Mouse (Mus musculus): ENCODE measurements around the gene Chrnb2. TPM values are rescaled to one million over a fixed set of nuclear protein-coding genes. Genes with fewer than 3 reads are reported as not detected.

The Chrnb2 gene
- 26.7 and 26.8 TPM in 2 replicates for polyA plus RNA-seq (2016; fragmentation: Nextera tagmentation; extraction: Ambion mirVana)

GRCm38 (mm10) chr3:89764119-89764724 is at the start of gene Chrnb2:
Gene Chrnb2, minus strand, starts transcription at chr3:89764632.
- Histone ChIP-seq H3K36me3 (peaks cover 23% of the 10 kb centered on the region), H3K9ac (peak within 1 kb of the TSS; percentile 75), H3K4me1 (peaks cover 35% of the 10 kb centered on the region), H3K4me3 (peak within 1 kb of the TSS; percentile 57), H3K27me3 (no peaks in the 10 kb centered on the region; the same call in none of the 2 replicates), H3K4me2 (replicated peaks) (peak within 1 kb of the TSS; percentile 68), H3K9me3 (replicated peaks) (no peaks in the 10 kb centered on the region), H3K27ac (peak within 1 kb of the TSS; percentile 88)
- under 1% methylated on average over 36 of the region's 36 CpGs for WGBS
- peak; percentile 71 for ATAC-seq (ENCODE audit: low FRiP score)

DNA sequence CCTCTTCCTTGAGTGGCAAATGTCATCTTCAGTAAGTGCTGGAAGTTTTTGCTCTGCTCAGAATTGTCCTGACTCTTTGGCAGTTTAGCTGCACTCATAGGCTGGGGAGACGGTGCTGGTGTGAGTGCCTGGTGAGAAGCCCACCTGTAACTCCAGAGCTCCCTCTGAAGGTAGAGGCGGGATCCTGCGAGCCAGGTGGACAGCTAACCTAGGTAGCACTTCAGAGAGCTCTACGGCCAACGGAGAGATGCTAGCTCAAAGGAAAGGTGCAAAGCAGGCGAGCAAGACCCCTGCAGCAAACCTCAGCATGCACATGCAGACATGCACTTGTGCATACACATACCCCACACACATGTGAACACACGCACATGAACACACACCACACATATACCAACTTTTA is 49.6 kb upstream of the Chrnb2 start:
- 72% methylated on average over 7 of the region's 7 CpGs for WGBS
- no peak overlapping the region for H3K27ac ChIP-seq
- 0 out of 2 replicates have a peak, but pooled peaks cover 3% of the 10 kb centered on the region for H3K9me3 ChIP-seq (replicated peaks)
- no peak overlapping the region for H3K4me3 ChIP-seq
- H3K27me3 ChIP-seq: 0 out of 2 replicates have a peak, but pooled peaks cover 1% of the 10 kb centered on the region
- H3K9ac ChIP-seq: no peak overlapping the region
- no peaks in the 10 kb centered on the region for H3K36me3 ChIP-seq
- no peak overlapping the region for H3K4me2 ChIP-seq (replicated peaks)
- ATAC-seq (ENCODE audit: low FRiP score): no peak
- H3K4me1 ChIP-seq: no peaks in the 10 kb centered on the region

GRCm38 (mm10) chr3:89812166-89812565 is 47.7 kb upstream of the Chrnb2 start:
- H3K4me3 ChIP-seq: no peak overlapping the region
- no peaks in the 10 kb centered on the region for H3K27me3 ChIP-seq
- H3K36me3 ChIP-seq: no peaks in the 10 kb centered on the region
- no peak for ATAC-seq (ENCODE audit: low FRiP score)
- H3K4me1 ChIP-seq: no peaks in the 10 kb centered on the region
- 0 out of 2 replicates have a peak, but pooled peaks cover 3% of the 10 kb centered on the region for H3K9me3 ChIP-seq (replicated peaks)
- no peak overlapping the region for H3K9ac ChIP-seq
- H3K27ac ChIP-seq: no peak overlapping the region
- 70% methylated on average over 3 of the region's 3 CpGs for WGBS
- H3K4me2 ChIP-seq (replicated peaks): no peak overlapping the region

GRCm38 (mm10) chr3:89810841-89811240 is 46.4 kb upstream of the Chrnb2 start:
- Histone ChIP-seq H3K27ac (no peak overlapping the region), H3K4me2 (replicated peaks) (no peak overlapping the region), H3K4me3 (no peak overlapping the region), H3K9ac (no peak overlapping the region), H3K27me3 (no peaks in the 10 kb centered on the region), H3K36me3 (no peaks in the 10 kb centered on the region), H3K4me1 (no peaks in the 10 kb centered on the region), H3K9me3 (replicated peaks) (0 out of 2 replicates have a peak, but pooled peaks cover 6% of the 10 kb centered on the region)
- no peak for ATAC-seq (ENCODE audit: low FRiP score)

- ATAC-seq (ENCODE audit: low FRiP score): no peak
Observed at GRCm38 (mm10) chr3:89808638-89809037, 44.2 kb upstream of the Chrnb2 start.

DNA sequence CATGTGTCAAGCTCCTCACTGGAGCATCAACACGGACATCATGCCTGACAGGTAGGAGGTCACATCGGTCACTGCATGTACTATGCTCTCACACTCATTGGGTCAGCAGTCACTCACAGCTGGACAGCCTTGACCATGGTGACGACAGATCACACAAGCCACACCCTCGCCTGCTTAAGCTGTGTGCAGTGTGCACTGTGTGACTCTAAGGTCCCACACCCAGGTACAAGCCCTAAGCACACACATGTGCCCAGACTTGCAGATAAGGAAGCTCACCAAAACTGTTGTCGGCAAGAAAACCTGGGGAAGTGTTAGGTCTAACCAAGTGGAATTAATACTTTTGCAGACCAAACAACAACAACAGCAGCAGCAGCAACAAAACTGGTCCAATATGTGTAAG is 43.4 kb upstream of the Chrnb2 start:
- WGBS: 80% methylated on average over 5 of the region's 5 CpGs
- no peaks in the 10 kb centered on the region for H3K4me1 ChIP-seq
- H3K4me3 ChIP-seq: no peak overlapping the region
- ATAC-seq (ENCODE audit: low FRiP score): no peak
- H3K9ac ChIP-seq: no peak overlapping the region
- H3K27ac ChIP-seq: no peak overlapping the region
- H3K9me3 ChIP-seq (replicated peaks): 0 out of 2 replicates have a peak, but pooled peaks cover 6% of the 10 kb centered on the region
- H3K27me3 ChIP-seq: no peaks in the 10 kb centered on the region
- no peak overlapping the region for H3K4me2 ChIP-seq (replicated peaks)
- H3K36me3 ChIP-seq: no peaks in the 10 kb centered on the region

More at GRCm38 (mm10) chr3:89808638-89809037, 44.2 kb upstream of the Chrnb2 start:
- no peak overlapping the region for H3K4me3 ChIP-seq
- no peaks in the 10 kb centered on the region for H3K27me3 ChIP-seq
- no peak overlapping the region for H3K27ac ChIP-seq
- no peaks in the 10 kb centered on the region for H3K36me3 ChIP-seq
- no peak overlapping the region for H3K4me2 ChIP-seq (replicated peaks)
- H3K9me3 ChIP-seq (replicated peaks): 0 out of 2 replicates have a peak, but pooled peaks cover 6% of the 10 kb centered on the region
- no peak overlapping the region for H3K9ac ChIP-seq
- H3K4me1 ChIP-seq: no peaks in the 10 kb centered on the region
- WGBS: 53% methylated on average over 9 of the region's 9 CpGs

DNA sequence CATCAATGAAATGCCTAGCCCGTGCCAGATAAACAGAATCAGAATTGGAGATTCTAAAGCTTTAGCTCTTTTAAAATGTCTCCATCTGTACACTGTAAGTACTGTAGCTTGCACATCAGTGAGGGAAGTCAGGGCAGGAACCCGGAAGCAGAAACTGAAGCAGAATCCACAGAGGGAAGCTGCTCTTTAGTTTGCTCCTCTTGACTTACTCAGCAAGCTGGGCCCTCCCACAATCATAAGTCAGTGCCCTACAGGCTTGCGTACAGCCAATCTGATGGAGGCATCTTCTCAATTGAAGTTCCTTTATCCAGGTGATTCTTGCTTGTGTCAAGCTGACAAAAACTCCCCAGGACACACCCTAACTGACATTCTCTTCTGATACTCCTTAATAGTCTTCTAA is 42.7 kb upstream of the Chrnb2 start:
- Histone ChIP-seq H3K4me2 (replicated peaks) (no peak overlapping the region), H3K9ac (no peak overlapping the region), H3K36me3 (no peaks in the 10 kb centered on the region), H3K27ac (no peak overlapping the region), H3K4me3 (no peak overlapping the region), H3K4me1 (no peaks in the 10 kb centered on the region), H3K27me3 (no peaks in the 10 kb centered on the region), H3K9me3 (replicated peaks) (0 out of 2 replicates have a peak, but pooled peaks cover 6% of the 10 kb centered on the region)
- ATAC-seq (ENCODE audit: low FRiP score): no peak
- WGBS: 96% methylated on average over 3 of the region's 3 CpGs

- no peak overlapping the region for H3K4me2 ChIP-seq (replicated peaks)
- H3K9ac ChIP-seq: no peak overlapping the region
- no peaks in the 10 kb centered on the region for H3K27me3 ChIP-seq
- no peak overlapping the region for H3K4me3 ChIP-seq
- H3K4me1 ChIP-seq: no peaks in the 10 kb centered on the region
- no peak for ATAC-seq (ENCODE audit: low FRiP score)
- H3K27ac ChIP-seq: no peak overlapping the region
- H3K9me3 ChIP-seq (replicated peaks): 0 out of 2 replicates have a peak, but pooled peaks cover 6% of the 10 kb centered on the region
- 82% methylated on average over 2 of the region's 2 CpGs for WGBS
- no peaks in the 10 kb centered on the region for H3K36me3 ChIP-seq
Observed at GRCm38 (mm10) chr3:89806751-89807150, 42.3 kb upstream of the Chrnb2 start.

DNA sequence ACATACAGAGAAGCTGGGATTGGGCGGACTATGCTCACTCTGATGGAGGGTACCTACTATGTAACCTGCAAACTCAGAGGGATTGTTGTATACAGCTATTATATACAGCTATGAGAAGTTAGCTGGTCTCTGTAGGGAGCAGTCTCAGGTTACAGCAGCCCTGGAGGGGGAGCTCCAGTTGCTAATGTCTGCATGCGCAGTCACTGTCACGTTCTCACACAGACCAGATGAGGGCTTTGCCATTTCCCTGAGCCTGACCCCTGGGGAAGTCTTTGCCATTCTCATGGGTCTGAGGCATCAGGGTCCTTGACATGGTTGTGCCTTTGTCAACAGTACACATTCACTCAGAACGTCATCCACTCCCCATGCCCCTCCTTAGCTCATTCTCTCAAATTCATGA is 40.7 kb upstream of the Chrnb2 start:
- Histone ChIP-seq H3K27ac (no peak overlapping the region), H3K4me3 (no peak overlapping the region), H3K9ac (no peak overlapping the region), H3K4me2 (replicated peaks) (no peak overlapping the region), H3K27me3 (no peaks in the 10 kb centered on the region), H3K4me1 (no peaks in the 10 kb centered on the region), H3K36me3 (no peaks in the 10 kb centered on the region), H3K9me3 (replicated peaks) (0 out of 2 replicates have a peak, but pooled peaks cover 3% of the 10 kb centered on the region)
- no peak for ATAC-seq (ENCODE audit: low FRiP score)
- 67% methylated on average over 4 of the region's 4 CpGs for WGBS

- Histone ChIP-seq H3K27me3 (no peaks in the 10 kb centered on the region), H3K4me2 (replicated peaks) (no peak overlapping the region), H3K36me3 (no peaks in the 10 kb centered on the region), H3K4me1 (0 out of 2 replicates have a peak, but pooled peaks cover 3% of the 10 kb centered on the region), H3K4me3 (no peak overlapping the region), H3K9ac (no peak overlapping the region), H3K27ac (no peak overlapping the region), H3K9me3 (replicated peaks) (0 out of 2 replicates have a peak, but pooled peaks cover 3% of the 10 kb centered on the region)
- ATAC-seq (ENCODE audit: low FRiP score): no peak
- 66% methylated on average over 15 of the region's 15 CpGs for WGBS
Observed at GRCm38 (mm10) chr3:89802876-89803275, 38.4 kb upstream of the Chrnb2 start.

DNA sequence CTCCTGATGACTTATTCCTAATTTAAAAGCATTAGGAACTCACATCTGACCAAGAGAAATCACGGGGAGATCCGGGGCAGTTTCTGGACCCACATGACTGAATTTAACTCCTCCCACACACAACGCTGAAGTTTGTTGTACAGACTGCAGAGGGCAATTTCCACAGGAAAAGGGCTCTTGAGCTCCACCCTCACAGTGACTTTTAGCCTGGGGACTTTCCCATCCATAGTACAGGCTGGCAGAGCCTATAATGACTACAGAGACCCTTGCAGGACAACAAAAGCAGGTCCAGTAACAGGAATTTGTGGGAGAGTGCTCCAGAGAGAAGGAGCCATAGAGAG is 37.0 kb upstream of the Chrnb2 start:
- WGBS: 48% methylated on average over 3 of the region's 3 CpGs
- 0 out of 2 replicates have a peak, but pooled peaks cover 3% of the 10 kb centered on the region for H3K4me1 ChIP-seq
- H3K4me3 ChIP-seq: no peak overlapping the region
- H3K36me3 ChIP-seq: no peaks in the 10 kb centered on the region
- no peak overlapping the region for H3K4me2 ChIP-seq (replicated peaks)
- ATAC-seq (ENCODE audit: low FRiP score): no peak
- H3K27ac ChIP-seq: no peak overlapping the region
- H3K9me3 ChIP-seq (replicated peaks): 0 out of 2 replicates have a peak, but pooled peaks cover 3% of the 10 kb centered on the region
- no peak overlapping the region for H3K9ac ChIP-seq
- no peaks in the 10 kb centered on the region for H3K27me3 ChIP-seq

- no peak for ATAC-seq (ENCODE audit: low FRiP score)
- Histone ChIP-seq H3K4me1 (0 out of 2 replicates have a peak, but pooled peaks cover 3% of the 10 kb centered on the region), H3K27me3 (no peaks in the 10 kb centered on the region), H3K9ac (no peak overlapping the region), H3K27ac (no peak overlapping the region), H3K4me3 (no peak overlapping the region), H3K36me3 (no peaks in the 10 kb centered on the region), H3K9me3 (replicated peaks) (no peaks in the 10 kb centered on the region), H3K4me2 (replicated peaks) (no peak overlapping the region)
- 66% methylated on average over 5 of the region's 5 CpGs for WGBS
Observed at GRCm38 (mm10) chr3:89800774-89801506, 36.5 kb upstream of the Chrnb2 start.
